Mouse (Mus musculus) brown adipose tissue, adult 24 weeks (tissue): ENCODE results near the gene Dcaf11. TPM values are rescaled to one million over a fixed set of nuclear protein-coding genes. Genes with fewer than 3 reads are reported as not detected.

Source experiments
- H3K27ac ChIP-seq: fragments of 200-500 bp; replicated peaks from 2 replicates; pipeline ENCODE4 v1.5.1; 2012; ENCODE audit warnings: low read depth, mild to moderate bottlenecking, low read length
- H3K4me1 ChIP-seq: fragments of 200-500 bp; 2 replicates; pipeline ENCODE4 v1.6.1; 2012; ENCODE audit warnings: low read length, mixed read lengths; ENCODE audit not compliant: control insufficient read depth, insufficient read depth, insufficient read length
- H3K4me3 ChIP-seq: fragments of 200-500 bp; 2 replicates; pipeline ENCODE4 v1.5.1; 2012; ENCODE audit warnings: low read depth, mild to moderate bottlenecking, low read length, moderate library complexity; ENCODE audit not compliant: insufficient read depth
- polyA plus RNA-seq: library from polyadenylated mRNA; stranded (reverse); fragments of >200 nt; gene quantifications from 2 replicates; pipeline ENCODE4 v1.2.4, GENCODE M21; 2012; ENCODE audit not compliant: missing spikeins, insufficient read depth, insufficient read length

Dcaf11 gene
- polyA plus RNA-seq, 1 experiment = 56.7 TPM

DNA sequence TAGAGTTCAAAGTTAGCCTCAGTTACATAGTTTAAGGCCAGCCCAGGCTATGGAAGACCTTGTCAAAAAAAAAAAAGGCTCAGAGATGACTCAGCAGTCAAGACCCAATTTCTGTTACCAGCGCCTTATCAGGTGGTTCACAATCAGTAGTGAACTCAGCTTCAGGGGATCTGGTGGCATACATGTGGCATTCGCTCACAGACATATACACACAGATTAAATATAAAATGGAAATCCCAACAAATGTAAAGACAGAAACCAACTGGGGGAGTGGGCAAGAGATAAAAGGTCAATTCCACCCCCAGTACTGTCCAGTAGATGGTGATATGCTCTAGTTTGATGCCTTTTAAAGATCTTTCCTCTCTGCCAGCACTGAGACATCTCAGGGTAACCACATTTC is 26.3 kb downstream of the Dcaf11 start:
- H3K4me1 ChIP-seq = peaks cover 5% of the 10 kb centered on the region; the same call in 1 of the 2 replicates
- H3K4me3 ChIP-seq = no peak overlapping the region
- H3K27ac ChIP-seq = peak overlapping the region; percentile 55

- H3K4me1 ChIP-seq = peaks cover 5% of the 10 kb centered on the region
- H3K4me3 ChIP-seq = no peak overlapping the region
- H3K27ac ChIP-seq = no peak overlapping the region
Measured at GRCm38 (mm10) chr14:55589271-55589670, 29.5 kb downstream of the Dcaf11 start.

GRCm38 (mm10) chr14:55589771-55590448 is 30.1 kb downstream of the Dcaf11 start:
- Histone ChIP-seq H3K27ac (peak overlapping the region; percentile 66), H3K4me1 (peaks cover 5% of the 10 kb centered on the region), H3K4me3 (peak overlapping the region; percentile 74)

- H3K27ac ChIP-seq = peak within 1 kb of the TSS; percentile 95
- H3K4me3 ChIP-seq = peak within 1 kb of the TSS; percentile 85
- H3K4me1 ChIP-seq = peaks cover 5% of the 10 kb centered on the region
Measured at GRCm38 (mm10) chr14:55590748-55591330, 31.0 kb downstream of the Dcaf11 start, which contains the start of gene Psme2. Gene Psme2 (minus strand): TSS chr14:55591113.

DNA sequence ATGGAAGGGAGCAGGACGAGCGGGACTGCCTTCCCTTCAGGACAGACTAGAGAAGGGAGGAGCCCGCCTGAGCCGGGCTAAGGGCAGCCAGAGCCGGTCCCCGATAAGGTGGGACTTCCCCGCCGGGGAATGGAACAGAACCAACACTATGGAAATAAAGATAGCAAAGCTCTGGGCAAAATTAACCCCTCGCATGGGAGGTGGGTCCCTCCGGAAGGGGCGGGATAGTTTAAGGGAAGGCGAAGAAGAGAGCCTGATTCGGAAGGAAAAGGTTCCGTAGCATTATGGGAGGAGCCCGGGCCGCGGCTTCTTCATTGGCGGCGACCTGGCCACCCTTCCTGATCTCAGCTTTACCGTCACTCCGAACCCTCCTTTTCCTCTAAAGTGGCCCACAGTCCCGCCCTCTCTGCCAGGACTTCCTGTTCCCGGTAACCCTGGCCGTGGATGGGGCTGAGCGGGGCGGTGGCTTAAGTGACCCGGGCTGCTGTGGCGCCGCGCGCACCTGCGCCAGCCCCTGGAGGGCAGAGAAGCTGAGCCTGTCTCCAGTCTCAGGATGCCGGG is 31.6 kb downstream of the Dcaf11 start, which contains the start of gene Rnf31:
Gene Rnf31, plus strand, starts transcription at position 378 of the 561 bp plus-strand sequence.
- Histone ChIP-seq H3K27ac (peak within 1 kb of the TSS; percentile 95), H3K4me3 (peak within 1 kb of the TSS; percentile 85), H3K4me1 (peaks cover 5% of the 10 kb centered on the region)

DNA sequence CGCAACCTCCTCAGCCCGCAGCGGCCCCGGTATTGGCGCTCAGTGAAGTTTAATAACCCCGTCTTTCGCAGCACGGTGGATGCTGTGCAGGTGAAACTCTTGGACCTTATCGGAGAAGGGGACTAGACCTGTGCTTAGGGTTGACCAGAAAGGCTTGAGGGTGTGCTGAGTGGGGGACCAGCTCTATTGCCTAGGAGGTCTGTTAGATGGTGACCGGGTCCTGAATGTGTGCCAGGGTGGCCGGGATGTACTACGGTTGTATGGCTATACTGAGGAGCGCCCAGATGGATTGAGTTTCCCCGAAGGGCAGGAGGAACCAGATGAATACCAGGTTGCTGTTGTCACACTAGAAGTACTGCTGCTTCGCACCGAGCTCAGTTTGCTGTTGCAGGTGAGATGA is 32.4 kb downstream of the Dcaf11 start:
- Histone ChIP-seq H3K27ac (peak overlapping the region; percentile 26; the same call in 1 of the 2 replicates), H3K4me3 (peak overlapping the region; percentile 85), H3K4me1 (peaks cover 5% of the 10 kb centered on the region)

- H3K4me3 ChIP-seq = no peak overlapping the region
- no peak overlapping the region for H3K27ac ChIP-seq
- no peaks in the 10 kb centered on the region; the same call in none of the 2 replicates for H3K4me1 ChIP-seq
Measured at GRCm38 (mm10) chr14:55596036-55596690, 36.4 kb downstream of the Dcaf11 start.

DNA sequence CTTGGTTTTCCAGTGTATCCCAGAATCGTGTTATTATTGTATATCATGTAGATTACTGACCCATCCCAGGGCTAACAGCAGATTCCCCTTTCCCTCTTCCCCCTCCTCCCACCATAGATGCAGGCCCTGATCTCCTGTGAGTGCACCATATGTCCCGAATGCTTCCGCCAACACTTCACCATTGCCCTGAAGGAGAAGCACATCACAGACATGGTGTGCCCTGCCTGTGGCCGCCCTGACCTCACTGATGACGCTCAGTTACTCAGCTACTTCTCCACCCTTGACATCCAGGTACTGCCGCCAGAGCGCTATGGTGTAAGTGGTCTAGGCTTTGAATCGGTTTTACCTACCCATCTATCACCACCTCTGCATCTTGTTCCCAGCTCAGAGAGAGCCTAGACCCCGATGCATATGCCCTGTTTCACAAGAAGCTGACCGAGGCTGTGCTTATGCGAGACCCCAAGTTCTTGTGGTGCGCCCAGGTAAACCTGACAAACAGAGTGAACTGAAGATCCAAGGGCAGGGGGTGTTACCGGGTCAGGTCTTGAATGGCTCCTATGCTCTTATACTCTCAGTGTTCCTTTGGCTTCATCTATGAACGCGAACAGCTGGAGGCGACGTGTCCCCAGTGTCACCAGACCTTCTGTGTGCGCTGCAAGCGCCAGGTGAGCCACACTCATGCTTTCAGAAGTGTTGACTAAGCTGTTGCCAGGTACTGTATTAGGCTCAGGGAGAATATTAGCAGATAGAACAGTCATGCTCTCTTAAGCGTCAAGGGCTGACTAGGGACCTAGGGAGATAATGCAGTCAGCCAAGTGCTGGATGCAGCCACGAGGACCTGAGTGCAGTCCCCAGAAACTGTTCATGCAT is 39.0 kb downstream of the Dcaf11 start:
- H3K4me3 ChIP-seq = no peak overlapping the region
- H3K27ac ChIP-seq = no peak overlapping the region

GRCm38 (mm10) chr14:55603271-55603632 is 43.4 kb downstream of the Dcaf11 start, which contains the start of gene Irf9:
Gene Irf9 (plus strand): TSS chr14:55603571.
- Histone ChIP-seq H3K4me1 (no peaks in the 10 kb centered on the region), H3K4me3 (peak within 1 kb of the TSS; percentile 73), H3K27ac (peak within 1 kb of the TSS; percentile 91)

More for the DNA sequence above, 39.0 kb downstream of the Dcaf11 start:
- no peaks in the 10 kb centered on the region for H3K4me1 ChIP-seq

DNA sequence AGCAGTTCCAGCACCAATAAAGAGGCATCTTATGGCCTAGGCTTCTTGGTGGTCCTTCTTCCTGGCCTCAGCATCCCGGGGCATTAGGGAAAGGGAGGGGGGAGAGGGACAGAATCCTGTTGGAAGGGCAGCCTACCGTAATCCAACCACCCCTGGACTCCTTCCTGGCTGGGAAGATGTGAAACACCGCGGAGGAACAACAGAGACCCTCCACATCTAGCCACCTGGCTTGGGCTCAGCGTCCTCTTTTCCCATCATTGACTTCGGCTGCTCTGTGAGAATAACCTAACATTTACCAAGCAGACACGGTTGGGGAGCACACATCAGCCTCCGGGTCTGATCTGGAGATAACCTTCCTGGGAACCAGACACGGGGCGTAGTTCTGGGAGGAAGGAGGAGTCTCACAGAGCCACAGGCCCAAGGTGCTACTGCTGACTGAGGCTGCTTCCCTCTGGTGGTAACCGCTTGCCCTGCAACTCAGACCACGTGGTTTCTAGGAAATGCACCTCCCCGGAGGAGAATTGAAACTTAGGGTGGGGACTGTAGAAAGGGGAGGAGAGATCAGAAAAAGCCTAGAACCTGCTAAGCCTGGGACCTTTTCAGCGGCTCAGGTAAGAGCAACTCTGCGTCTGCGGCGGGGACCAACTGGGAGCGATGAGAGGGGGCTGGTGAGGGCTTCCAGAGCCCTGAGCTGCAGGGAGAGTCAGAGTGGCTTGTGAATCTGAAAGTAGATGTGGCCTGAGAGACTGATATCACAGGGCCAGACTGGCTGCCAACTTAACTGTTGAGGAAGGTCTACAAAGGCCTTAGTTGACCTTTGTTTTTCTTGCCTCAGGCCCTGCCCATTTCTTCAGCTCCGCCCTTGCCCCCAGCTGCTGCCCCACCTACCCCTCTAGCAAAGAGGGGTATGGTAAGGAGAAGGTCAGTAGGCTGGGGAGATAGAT is 44.1 kb downstream of the Dcaf11 start:
- Histone ChIP-seq H3K27ac (peak overlapping the region; percentile 91), H3K4me3 (peak overlapping the region; percentile 73), H3K4me1 (no peaks in the 10 kb centered on the region)

DNA sequence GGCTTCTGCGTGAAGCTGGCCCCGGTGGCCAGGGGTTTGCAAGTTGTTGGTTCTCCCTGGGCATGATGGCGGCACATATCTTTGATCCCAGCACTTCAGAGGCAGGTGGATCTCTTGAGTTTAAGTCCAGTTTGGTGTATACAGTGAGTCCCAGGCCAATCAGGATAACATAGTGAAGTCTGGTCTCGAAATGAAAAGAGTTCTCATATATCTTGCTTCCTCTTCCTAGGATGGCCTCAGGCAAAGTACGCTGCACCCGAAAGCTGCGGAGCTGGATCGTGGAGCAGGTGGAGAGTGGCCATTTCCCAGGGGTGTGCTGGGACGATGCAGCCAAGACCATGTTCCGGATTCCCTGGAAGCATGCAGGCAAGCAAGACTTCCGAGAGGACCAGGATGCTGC is 45.0 kb downstream of the Dcaf11 start:
- H3K4me3 ChIP-seq = peak overlapping the region; percentile 73
- H3K27ac ChIP-seq = peak overlapping the region; percentile 91
- no peaks in the 10 kb centered on the region for H3K4me1 ChIP-seq

DNA sequence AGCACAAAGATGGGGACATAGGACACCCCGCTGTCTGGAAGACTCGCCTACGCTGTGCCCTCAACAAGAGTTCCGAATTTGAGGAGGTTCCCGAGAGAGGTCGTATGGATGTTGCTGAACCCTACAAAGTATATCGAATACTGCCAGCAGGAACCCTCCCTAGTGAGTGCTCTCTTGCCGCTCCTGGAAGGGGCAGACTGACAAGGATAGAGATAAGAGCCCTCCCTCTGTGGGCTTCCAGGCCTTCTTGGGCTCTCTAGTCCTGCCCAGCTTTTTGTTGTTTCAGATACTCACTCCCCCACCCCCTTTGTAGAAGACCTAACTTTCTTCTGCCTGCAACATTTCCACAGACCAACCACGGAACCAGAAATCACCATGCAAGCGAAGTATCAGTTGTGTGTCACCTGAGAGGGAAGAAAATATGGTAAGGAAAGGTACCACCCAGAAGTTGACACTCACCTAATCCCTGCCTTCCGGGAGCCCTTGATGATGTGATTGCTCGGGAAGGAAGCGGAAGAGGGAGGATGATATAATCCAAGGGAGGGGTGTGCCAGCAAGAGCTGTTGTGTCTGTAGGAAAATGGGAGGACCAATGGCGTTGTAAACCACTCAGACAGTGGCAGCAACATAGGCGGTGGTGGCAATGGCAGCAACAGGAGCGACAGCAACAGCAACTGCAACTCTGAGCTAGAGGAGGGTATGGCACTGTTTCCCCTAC is 46.1 kb downstream of the Dcaf11 start:
- Histone ChIP-seq H3K4me1 (no peaks in the 10 kb centered on the region), H3K4me3 (no peak overlapping the region), H3K27ac (no peak overlapping the region)

GRCm38 (mm10) chr14:55608339-55608738 is 48.5 kb downstream of the Dcaf11 start:
- Histone ChIP-seq H3K27ac (no peak overlapping the region), H3K4me3 (no peak overlapping the region), H3K4me1 (no peaks in the 10 kb centered on the region)
